Mouse (Mus musculus) adrenal gland, adult (tissue): ENCODE measurements at regions not wholly inside any gene's neighbourhood (a gene's known extent, or its start where the extent isn't known, plus 50 kb on each side); places are given as distances from the start of the nearest gene placed in this dataset.

Source experiments
- DNase-seq, 2 experiments: peaks; one replicate each; pipeline ENCODE4 v3.0.0; 2022 to 2023; ENCODE audit warnings: low spot score in 1 of 2; ENCODE audit not compliant: inconsistent age in 2 of 2

DNA sequence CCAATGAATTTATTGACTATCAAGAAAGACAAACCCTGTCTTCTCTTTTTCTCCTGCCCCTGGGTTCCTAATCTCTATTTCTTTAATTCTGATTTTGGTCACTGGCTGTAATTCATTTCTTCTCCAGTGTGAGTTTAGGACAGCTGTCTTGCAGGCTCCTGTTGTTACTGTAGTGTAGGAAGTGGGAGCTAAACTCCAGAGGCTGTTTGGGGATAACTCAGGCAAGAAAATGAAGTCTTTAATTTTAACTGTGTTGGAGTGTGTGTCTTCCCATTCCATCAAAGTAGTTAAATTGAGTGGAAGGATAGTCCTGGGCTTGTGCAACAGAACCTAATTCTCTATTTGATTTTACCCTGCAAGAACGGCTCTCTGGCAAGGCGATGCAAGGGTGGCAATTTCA lies 381.0 kb downstream of the Igsf11 start:
- no peak for DNase-seq

DNA sequence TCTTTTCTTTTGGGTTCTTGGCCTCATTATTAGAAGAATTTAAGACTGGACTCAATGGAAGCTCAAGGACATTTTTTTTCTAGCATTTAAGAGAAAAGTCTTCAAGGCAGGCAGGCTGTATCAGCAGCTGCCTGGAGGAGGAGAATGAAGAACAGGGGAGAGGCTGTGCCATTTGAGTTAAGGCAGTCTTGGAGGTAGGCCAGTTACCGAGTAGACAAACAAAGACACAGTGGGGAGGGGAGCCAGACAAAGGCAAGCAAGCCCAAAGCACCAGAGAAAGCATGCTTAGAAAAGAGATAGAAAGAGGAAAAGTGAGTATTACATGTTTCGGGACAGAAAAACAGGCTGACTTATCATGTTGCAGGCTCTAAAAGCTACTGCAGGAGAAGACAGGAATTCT lies 392.0 kb downstream of the Igsf11 start:
- DNase-seq, result no peak

DNA sequence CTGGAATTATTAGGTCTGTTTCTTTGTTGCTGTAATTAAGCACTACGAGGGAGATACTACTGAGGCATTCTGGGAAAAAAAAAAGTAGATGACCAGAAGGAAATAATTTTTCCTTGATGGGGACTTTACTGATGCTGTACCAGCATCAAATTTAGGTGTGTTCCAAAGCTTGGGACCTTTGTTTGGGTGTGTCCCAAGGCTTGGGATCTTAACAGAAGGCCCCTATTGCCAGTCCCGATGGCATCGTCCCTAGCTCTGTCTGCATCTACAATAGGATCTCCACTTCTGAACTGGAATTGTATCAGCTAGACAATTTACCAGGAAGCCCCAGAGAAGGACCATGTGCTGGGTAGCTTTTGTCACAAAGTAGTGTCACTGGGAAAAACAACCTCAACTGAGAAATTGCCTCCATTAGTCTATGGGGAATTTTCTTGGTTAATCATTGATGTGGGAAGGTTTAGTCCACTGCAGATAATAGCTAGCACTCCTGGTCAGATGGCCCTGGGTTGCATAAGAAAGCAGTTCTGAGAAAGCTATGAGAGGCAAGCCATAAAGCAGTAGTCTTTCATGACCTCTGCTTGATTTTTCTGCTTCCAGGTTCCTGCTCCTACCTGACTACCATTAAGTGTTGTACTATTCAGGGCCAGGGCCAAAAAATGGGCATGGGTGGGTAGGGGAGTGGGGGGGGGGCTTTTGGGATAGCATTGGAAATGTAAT lies 392.7 kb downstream of the Igsf11 start:
- no peak for DNase-seq

DNA sequence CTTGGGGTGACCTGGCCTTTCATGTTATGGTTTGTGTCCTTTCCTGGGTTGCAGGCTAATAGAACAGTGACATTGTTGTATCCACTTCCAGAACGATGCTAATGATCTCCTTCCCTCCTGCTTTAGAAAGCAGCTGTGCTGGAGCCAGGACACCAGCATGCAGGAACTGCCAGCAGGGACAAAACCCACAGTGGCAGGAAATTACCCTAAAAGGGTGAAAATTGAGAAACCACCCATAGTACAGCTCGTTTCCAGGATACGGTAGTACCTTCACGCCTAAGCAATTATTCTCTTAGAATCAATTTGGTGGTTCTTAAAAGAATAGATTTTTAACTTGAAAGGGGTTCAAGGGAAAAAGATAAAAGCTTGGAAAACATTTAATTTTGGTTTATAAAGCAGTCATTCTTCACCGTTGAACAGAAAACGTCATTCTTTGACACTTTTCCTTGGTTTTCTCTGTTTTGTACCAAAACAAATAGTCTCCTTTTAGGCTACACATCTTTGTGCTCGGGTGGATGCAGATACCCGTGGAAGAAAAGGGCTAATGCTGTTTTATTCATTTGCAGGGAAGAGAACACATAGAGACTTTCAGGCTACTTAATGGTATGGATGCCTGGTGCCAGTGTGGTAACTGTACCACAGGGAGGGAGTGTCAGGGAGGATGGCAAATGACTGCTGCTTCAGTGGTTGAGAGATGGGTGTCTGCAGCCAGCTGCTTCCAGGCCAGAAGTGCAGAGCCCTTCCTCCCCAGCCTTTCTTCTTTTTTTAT lies 394.5 kb downstream of the Igsf11 start:
- no peak for DNase-seq

DNA sequence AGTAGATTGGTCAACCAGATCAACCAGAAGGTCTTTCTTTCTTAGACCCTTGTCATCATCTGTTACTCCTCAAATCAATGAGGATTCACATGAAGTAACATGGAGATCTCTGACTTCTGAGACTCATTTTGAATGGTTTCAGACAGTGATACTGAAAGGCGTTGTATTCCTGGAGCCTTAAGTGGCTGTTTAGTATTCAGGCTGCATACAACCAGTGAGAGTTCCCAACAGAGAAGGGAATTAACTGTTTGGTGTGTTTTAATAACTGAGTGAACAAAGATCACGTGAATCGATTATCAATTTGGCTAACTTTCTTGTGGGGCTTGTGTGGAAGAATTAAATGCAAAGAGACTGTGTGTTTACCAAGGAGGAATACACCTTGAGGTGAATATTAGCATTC lies 406.4 kb downstream of the Igsf11 start:
- no peak for DNase-seq

DNA sequence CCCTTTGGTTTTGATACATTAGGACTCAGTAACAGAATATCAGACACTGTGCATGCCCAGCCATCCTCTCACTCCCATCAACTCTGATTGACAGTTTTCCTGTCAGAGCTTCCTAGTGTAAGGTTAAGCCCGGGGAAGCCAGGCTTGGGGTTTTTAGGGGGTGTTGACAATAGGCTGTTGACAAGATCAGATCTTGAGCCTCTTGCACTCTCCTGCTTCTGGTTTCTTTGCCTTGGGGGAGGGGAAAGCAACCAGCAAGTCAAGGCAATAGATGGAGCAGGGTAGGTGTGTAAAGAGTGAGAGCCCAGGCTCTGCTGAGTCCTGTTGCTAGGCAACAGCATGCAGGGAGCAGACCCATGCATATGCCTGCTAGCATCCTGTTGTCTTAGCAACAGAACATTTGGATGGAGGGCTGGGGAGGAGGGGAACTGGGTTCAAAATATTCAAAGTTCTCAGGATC lies 410.5 kb downstream of the Igsf11 start:
- DNase-seq, result no peak

DNA sequence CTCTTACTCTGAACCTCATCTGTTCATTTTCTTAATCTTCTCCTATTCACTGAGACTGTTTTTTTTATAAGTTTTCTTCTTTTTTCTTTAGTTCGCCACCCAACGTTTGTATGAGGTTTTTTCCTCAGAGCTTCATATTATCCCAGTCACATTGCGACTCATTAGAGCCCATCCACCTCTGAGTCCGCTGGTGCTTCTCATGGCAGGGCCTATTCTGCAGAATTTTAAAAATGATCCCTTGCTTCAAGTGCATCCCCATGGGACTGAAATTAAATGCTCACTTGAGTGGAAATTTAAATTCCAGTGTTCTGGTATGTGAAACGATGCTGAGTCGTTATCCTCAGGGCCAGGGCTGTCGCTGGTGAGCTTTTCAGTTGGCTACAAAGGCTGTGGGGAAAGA lies 410.9 kb downstream of the Igsf11 start:
- no peak for DNase-seq

DNA sequence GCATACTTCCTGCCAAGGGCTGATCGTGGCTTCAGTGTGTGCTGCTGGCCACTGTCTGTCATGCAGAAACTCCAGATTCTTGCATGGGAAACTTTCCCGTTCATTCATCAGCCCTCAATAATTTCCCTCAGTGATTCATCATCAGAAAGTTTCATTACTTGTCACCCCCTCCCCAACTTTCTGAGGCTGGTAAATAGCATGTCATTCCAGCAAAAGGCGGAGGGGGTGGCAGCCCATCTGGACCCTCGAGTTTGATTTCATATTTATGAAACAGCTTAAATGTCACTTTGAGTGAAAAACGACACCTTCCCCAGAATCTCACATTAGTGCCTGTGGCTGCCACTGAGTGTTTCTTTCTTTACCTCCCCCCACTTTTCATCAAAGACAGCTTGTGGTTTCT lies 415.5 kb downstream of the Igsf11 start:
- DNase-seq, result no peak

DNA sequence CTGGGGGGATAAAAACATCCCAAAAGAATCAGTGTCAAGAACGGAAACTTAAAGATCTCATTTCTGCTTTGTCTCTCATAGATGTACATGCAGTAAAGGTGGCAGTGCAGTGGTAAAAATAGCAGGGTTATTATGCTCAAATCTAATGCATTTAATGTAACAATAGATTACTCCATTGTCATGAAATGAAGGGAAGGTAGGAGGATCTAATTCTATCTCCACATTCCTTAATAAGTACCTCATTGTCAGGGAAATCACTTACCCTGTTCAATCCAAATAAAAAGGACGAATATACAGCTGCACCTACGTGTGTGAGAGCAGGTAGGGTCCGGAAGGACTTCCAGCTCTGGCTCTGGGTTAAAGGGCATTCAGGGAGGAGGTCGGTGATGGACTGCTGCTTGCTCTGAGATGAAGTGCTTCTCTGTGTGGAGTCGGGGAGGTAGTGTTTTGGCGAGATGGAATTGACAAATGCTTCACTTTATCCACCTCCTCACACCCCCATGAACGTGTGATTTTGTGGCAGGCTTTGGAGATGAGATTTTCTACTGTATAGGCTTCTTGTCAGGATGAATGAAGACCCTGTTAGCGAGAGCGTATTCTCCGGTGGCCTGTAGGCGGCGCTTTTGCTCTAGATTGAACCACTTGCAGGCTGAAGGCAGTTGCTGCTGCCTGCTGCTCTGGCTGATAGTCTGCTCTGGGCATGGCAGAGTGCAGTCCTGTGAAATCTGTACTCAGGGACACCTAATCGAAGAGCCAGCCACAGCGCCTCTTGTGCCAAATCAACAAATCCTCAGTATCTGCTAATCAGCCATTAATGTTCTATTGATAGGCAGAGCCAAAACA lies 424.5 kb downstream of the Igsf11 start:
- DNase-seq, result peak; percentile 18 to 77

DNA sequence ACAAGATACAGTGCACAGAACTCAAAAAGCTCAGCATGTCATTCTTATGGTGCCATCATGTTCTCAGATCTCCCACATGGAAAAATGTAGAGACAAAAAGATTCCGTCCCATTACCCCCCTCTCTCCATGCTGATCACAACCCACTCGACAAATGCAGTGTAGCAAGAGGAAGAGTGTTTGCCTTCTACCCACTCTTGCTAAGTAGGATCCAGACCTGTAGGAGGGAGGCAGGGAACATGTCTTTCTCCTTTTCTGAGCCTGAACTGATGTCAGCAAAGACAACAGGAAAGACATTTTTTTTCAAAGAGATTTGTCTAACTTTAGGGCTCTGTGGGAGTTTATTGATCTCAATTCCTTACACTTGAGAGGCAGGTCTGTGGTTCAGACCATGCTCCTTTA lies 433.2 kb downstream of the Igsf11 start:
- DNase-seq, result no peak

DNA sequence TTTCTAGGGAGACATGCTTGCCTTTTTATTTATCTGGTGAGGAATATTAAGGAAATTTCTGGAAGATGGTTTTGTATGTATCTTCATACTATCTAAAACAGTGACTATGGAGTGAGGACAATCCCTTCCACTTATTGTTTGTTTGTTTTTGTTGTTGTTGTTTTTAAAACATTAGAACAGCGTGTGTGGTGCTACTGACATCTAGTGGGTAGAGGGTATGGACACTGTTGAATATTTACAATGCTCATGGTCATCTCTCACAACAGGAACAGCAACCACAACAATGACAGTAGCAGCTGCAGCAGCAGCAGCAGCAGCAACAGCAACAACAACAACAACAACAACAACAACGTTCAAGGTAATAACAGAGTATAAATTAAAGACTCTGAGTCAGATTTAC lies 471.2 kb downstream of the Igsf11 start:
- DNase-seq, result no peak

DNA sequence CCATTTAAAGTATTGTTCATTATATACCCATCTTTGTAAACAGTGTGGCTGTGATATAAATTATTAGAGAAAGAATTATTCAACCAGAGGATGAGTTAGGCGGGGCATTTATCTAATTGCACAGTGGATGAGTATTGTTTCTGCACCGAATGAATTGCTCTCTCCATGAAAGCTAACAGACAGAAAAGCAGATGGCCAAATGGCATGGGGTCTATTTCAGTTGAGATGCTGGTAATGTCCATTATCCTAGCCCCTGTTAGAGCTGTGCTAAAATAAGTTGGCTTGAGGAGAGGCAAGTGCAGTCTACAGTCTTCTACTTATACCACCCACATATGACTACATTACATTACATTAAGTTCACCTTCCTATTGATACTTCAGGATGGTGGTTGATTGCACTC lies 475.8 kb downstream of the Igsf11 start:
- no peak for DNase-seq

DNA sequence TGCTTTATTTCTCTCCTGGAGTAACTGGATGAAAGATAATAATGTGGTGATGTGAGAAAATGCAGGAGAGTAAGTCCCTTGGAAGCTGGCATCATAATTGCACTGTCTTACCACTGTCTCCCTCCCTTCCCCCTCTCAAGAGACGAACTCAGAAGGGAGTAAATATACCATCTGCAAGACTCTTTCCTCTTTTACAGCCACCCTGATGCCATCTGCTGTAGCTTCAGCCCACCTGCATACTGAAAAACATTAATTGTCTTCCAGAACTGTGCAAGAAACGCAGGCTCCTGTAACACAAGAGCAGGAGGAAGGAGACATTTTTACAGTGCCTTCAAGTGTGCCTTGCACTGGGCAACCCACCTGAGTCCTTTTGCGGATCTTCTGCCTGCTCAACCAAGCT lies 482.1 kb downstream of the Igsf11 start:
- DNase-seq, result no peak

DNA sequence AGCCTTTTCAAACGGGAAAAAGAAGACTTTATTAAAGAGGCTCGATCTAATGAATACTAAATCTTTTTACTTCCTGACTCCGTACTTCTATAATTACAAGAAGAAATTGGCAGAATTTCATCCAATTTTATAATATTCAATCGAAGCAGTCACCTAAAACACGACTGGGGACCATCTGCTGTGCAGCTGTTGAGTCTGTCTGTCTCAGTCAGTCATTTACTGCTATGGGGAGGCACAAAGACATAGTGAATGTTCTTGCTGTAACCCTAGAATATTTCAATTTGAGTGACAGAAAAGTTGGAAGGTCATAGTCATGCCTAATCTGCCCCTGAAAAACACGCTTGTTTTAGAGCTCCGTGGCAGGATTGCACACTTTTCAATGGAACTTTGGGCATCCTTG lies 487.5 kb downstream of the Igsf11 start:
- DNase-seq, result no peak

DNA sequence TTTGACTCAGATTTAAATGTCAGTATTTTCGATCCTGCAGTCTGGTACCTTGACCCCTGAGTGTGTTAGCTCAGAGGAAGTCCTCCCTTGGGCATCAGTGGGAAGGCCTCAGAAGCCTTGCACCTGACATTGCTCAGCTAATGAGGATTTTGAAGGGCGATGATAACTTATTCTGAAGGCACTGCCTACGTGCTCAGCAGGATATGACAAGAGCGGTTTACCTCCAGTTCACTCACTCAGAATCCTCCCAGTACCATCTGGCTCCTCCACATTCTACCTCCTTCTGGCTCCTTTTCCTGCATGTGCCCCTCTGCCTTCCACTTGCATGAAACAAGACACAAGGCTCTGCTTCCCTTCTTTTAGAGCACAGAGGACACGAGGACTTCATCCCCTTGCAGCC lies 497.5 kb downstream of the Igsf11 start:
- DNase-seq, result peak in 1 of 2 experiments; percentile 60

DNA sequence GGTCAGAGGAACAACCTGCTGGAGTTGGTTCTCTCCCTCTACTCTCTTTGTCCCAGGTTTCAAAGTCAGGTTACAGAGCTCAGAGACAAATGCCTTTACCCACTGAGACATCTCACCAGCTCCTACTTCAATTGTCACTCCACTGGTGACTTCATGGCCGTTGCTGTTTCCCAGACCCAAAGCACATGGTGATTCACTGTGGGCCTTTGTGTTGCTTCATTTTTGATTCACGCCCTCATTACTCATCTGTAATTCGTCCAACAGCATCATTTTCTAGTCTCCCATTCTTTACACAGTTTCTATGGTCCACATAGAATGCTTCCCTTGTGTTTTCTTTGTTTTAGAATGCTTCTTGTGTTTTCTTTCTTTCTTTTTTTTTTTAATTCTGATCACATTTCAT lies 498.2 kb downstream of the Igsf11 start:
- peak in 1 of 2 experiments; percentile 65 for DNase-seq

DNA sequence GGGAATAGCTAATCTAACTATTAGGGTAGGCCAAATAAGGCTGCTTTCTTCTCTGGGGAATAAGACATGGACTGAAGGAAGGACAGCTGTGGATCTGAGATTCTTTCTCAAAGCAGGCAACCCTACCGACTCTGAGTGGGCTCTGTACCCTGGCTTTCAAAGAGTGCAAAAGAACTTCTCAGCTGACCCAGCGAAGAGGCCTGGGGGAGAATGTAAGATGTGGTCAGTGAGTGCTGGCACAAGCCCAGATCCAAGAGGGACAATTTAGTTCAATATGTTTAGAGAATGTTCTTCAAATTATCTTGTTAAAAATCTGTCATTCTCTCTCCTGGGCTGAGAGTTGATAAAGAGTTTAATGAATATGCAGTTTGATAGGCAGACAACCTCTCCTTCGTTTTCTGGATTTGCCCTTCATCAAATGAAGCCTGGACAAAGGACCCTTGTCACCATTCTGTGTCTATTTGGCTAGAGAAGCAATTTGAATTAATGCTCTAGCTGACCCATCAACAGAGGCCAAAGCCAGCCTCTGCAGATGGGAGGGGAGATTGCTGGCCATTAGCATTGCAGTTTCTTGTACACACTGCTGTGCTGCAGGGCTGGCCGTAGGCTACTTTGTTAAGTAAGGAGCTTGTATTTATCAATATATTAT lies 509.8 kb downstream of the Igsf11 start:
- DNase-seq, result no peak

DNA sequence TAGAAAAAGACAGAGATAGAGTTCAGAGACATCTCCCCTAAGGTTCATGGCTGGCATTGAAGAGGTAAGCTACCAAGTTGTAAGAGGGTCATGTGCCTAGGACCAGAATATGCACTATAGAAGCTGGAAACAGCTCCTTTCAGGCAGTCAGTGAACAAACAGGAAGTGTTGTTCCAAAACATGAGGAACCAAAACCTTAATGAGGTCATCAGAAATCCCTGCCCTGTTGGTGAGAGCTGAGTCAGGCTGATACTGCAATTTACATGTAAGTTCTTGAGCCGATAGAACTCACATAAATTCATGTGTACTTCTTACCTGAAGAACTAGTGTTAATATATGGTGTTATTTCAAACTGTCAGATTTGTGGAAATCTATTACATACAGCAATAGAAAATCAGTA lies 539.1 kb downstream of the Igsf11 start:
- DNase-seq, result no peak

DNA sequence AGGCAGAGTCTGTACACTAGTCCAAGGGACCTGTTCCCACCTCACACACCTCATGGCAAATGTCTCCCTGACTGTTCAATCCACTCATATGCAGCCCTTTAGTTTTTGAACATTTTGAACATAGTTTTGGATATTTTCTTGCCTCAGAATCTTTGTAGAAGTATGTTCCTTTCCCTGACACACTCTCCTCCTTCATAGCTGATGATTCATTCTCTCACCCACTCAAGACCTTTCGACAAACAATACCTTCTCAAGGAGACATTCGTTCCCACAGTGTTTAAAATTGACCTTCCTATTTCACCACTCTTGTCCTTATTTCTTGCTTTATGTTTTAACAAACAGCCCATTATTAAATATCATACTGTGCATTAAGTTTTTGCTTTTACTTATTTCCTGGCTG lies 538.4 kb upstream of the Lsamp start:
- DNase-seq, result no peak

DNA sequence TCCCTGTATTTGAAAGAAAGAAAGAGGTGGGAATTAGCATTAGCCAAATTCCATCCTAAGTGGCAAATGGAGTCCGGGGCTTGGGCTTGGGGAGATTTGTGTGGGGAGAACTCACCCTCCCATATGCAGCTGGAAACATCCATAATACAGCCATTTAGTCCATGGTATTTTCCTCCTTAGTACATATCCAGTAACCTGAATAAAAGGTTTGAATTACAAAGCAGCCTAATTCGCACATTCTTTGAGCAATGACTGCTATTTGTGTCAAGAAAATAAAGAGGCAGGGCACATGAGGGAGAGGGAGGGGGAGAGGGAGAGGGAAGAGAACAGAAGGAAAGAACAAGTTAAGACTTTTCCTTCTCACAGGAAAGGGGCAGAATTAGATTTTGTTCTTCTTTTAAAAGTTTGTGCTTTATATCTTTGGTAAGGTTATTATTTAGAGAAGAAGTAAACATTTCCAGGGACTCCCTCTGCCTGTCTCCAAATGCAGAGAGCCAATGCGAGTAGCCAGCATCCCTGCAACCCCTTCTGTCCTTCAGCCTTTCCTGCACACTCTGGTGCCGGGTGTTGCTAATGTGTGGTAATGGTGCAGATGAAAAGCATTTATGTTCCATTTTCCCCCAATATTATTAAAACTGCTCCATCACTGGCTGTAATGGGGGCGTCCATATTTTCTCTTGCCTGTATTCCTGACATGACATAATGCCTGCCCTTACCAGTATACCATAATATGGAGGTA lies 530.6 kb upstream of the Lsamp start:
- DNase-seq, result no peak
